Mouse (Mus musculus) myocyte (in vitro differentiated cells): ENCODE results near the gene Pygo2. TPM values are rescaled to one million over a fixed set of nuclear protein-coding genes. Genes with fewer than 3 reads are reported as not detected.

Experiments used
- polyA plus RNA-seq: library from polyadenylated mRNA; unstranded; fragments of >200 nt; fragmentation: generic; extraction: Trizol; gene quantifications from one replicate; pipeline ENCODE4 v1.2.1, GENCODE M21; 2012; ENCODE audit warnings: missing spikeins

The Pygo2 gene
- polyA plus RNA-seq, 1 experiment = 58.5 TPM

Other genes with a start within 250 kb of the Pygo2 start
- gene Fam189b, start 247.1 kb upstream of the Pygo2 start, polyA plus RNA-seq = 15.0 TPM
- gene Gba, start 227.3 kb upstream of the Pygo2 start, polyA plus RNA-seq = 52.5 TPM
- gene Thbs3, start 215.0 kb upstream of the Pygo2 start, polyA plus RNA-seq = 5.9 TPM
- gene Mtx1, start 203.1 kb upstream of the Pygo2 start, polyA plus RNA-seq = 114 TPM
- gene Muc1, start 201.2 kb upstream of the Pygo2 start, polyA plus RNA-seq = 0.37 TPM
- gene Krtcap2, start 184.2 kb upstream of the Pygo2 start, polyA plus RNA-seq = 371 TPM
- gene Trim46, start 183.9 kb upstream of the Pygo2 start, polyA plus RNA-seq = 15.2 TPM
- gene Dpm3, start 170.9 kb upstream of the Pygo2 start, polyA plus RNA-seq = 222 TPM
- gene Slc50a1, start 159.6 kb upstream of the Pygo2 start, polyA plus RNA-seq = 48.7 TPM
- gene Efna1, start 149.1 kb upstream of the Pygo2 start, polyA plus RNA-seq = 8.2 TPM
- gene Efna3, start 107.2 kb upstream of the Pygo2 start, polyA plus RNA-seq = 1.8 TPM
- gene Efna4, start 92.2 kb upstream of the Pygo2 start, polyA plus RNA-seq = 5.4 TPM
- 78.4 TPM for gene Adam15, start 80.2 kb upstream of the Pygo2 start, polyA plus RNA-seq
- 0.01 TPM for gene Dcst2, start 68.2 kb upstream of the Pygo2 start, polyA plus RNA-seq
- gene Dcst1, start 65.0 kb upstream of the Pygo2 start, polyA plus RNA-seq = 0.41 TPM
- gene Zbtb7b, start 35.4 kb upstream of the Pygo2 start, polyA plus RNA-seq = 47.0 TPM
- not detected for gene Lenep, start 27.4 kb upstream of the Pygo2 start, polyA plus RNA-seq
- gene Flad1, start 18.3 kb upstream of the Pygo2 start, polyA plus RNA-seq = 19.8 TPM
- gene Cks1b, start 11.8 kb upstream of the Pygo2 start, polyA plus RNA-seq = 113 TPM
- 95.5 TPM for gene Shc1, start 11.8 kb upstream of the Pygo2 start, polyA plus RNA-seq
- gene Pbxip1, start 6.5 kb downstream of the Pygo2 start, polyA plus RNA-seq = 159 TPM
- 67.9 TPM for gene Pmvk, start 24.3 kb downstream of the Pygo2 start, polyA plus RNA-seq
- 0.68 TPM for gene Kcnn3, start 90.0 kb downstream of the Pygo2 start, polyA plus RNA-seq